Mouse (Mus musculus) brain, embryonic 14.5 days (tissue): ENCODE results near the gene Lcn9.

Source experiments
- CTCF ChIP-seq: fragments of 200-500 bp; IDR thresholded peaks from 2 replicates; pipeline ENCODE4 v1.5.1; 2012; ENCODE audit warnings: inconsistent platforms, mild to moderate bottlenecking, moderate library complexity, borderline replicate concordance; ENCODE audit not compliant: insufficient read depth, insufficient read length; ENCODE audit errors: extremely low read depth
- POLR2A ChIP-seq: fragments of 200-500 bp; IDR thresholded peaks from 2 replicates; pipeline ENCODE4 v1.6.1; 2012; ENCODE audit warnings: mild to moderate bottlenecking, inconsistent platforms, borderline replicate concordance; ENCODE audit not compliant: poor library complexity, insufficient read depth, insufficient read length, severe bottlenecking; ENCODE audit errors: extremely low read depth

GRCm38 (mm10) chr2:25847226-25847625 lies 24.3 kb downstream of the Lcn9 start, which contains the start of gene Sohlh1:
- no peak for TF ChIP-seq CTCF
- no peak for TF ChIP-seq POLR2A
